Mouse (Mus musculus): ENCODE data around the gene Fam167b. TPM values are rescaled to one million over a fixed set of nuclear protein-coding genes. Genes with fewer than 3 reads are reported as not detected.

Gene Fam167b
- total RNA-seq, 1 experiment, result not detected

DNA sequence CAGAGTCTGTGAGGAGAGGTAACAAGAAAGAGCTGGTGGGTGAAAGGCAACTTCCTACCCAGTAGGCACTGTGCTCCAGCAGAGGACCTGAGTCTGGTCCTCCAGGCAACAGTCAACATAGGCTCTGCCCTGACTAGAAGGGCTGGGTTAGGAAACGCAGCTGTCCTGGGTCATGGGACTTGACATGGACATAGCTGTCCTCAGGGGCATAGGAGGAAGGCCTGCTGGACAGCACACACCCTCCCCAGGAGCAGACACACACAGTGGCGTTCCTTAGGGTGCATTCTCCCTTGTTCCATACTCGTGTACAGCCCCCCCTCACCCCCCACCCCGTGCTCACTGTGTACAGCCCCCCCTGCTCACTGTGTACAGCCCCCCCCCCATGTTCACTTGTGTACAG is 32.1 kb upstream of the Fam167b start:
- Histone ChIP-seq H3K27ac (ENCODE audit: insufficient read depth, low read depth, low read length, poor library complexity, severe bottlenecking) (no peak overlapping the region), H3K4me1 (ENCODE audit: control insufficient read depth in 2 of 2, insufficient read depth in 2 of 2, low read length in 2 of 2, poor library complexity in 1 of 2) (peaks cover 2 to 25% of the 10 kb centered on the region in 2 experiments; a peak in 2 of 4 replicates), H3K36me3 (ENCODE audit: control insufficient read depth, insufficient read depth, low read length, poor library complexity, severe bottlenecking) (peaks cover 10% of the 10 kb centered on the region; the same call in 1 of the 2 replicates), H3K4me3 (ENCODE audit: insufficient read depth in 1 of 2, low read depth in 1 of 2, low read length in 2 of 2, poor library complexity in 1 of 2, severe bottlenecking in 1 of 2) (no peak overlapping the region), H3K9ac (ENCODE audit: insufficient read depth, low read depth, low read length, poor library complexity, severe bottlenecking) (no peak overlapping the region), H3K9me3 (ENCODE audit: control insufficient read depth, insufficient read depth, low read depth, low read length) (no peaks in the 10 kb centered on the region)
- TF ChIP-seq ZNF384 (IDR thresholded peaks at IDR 0.05; ENCODE audit: low read depth, low read length), result no peak
- TF ChIP-seq CHD2 (IDR thresholded peaks at IDR 0.05; ENCODE audit: low read depth, low read length), result no peak
- TF ChIP-seq HCFC1 (IDR thresholded peaks at IDR 0.05; ENCODE audit: borderline replicate concordance, insufficient read depth, low read length), result no peak
- no peak for TF ChIP-seq MAFK (IDR thresholded peaks at IDR 0.05; ENCODE audit: insufficient read depth, low read depth, low read length)
- TF ChIP-seq ZC3H11A (IDR thresholded peaks at IDR 0.05; ENCODE audit: borderline replicate concordance, low read depth, low read length), result no peak
- in situ Hi-C loops (cut with MboI; ENCODE audit: low sequenced_read_pairs in 2 of 2, unreplicated experiment in 2 of 2), result no loop called here
- DNase-seq (ENCODE audit: low read depth, low spot score), result no peak

DNA sequence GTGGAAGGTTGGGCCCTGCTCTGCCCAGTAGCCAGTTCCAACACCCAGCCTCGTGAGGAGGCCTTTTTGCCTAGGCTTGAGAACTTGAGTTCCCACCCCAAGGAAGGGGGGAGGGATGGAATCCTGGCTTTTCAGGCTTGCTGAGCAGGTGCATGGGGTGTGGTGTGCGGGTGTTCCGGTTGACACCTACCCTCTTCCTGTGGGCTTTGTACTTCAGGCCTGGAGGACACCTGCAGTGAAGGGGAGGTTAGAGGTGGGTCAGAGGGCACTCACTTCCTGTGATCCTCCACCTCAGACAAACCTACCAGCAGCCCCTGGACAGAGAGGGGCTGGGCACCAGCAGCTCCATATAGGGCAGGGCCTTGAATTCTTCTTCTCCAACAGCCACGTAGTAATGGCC is 31.7 kb upstream of the Fam167b start:
- in situ Hi-C loops (cut with MboI; ENCODE audit: low sequenced_read_pairs in 2 of 2, unreplicated experiment in 2 of 2), result no loop called here
- TF ChIP-seq ZNF384 (IDR thresholded peaks at IDR 0.05; ENCODE audit: low read depth, low read length), result no peak
- no peak for TF ChIP-seq HCFC1 (IDR thresholded peaks at IDR 0.05; ENCODE audit: borderline replicate concordance, insufficient read depth, low read length)
- TF ChIP-seq CHD2 (IDR thresholded peaks at IDR 0.05; ENCODE audit: low read depth, low read length), result no peak
- TF ChIP-seq ZC3H11A (IDR thresholded peaks at IDR 0.05; ENCODE audit: borderline replicate concordance, low read depth, low read length), result no peak
- no peak for TF ChIP-seq MAFK (IDR thresholded peaks at IDR 0.05; ENCODE audit: insufficient read depth, low read depth, low read length)
- H3K36me3 ChIP-seq (ENCODE audit: control insufficient read depth, insufficient read depth, low read length, poor library complexity, severe bottlenecking), result peaks cover 10% of the 10 kb centered on the region; the same call in 1 of the 2 replicates

DNA sequence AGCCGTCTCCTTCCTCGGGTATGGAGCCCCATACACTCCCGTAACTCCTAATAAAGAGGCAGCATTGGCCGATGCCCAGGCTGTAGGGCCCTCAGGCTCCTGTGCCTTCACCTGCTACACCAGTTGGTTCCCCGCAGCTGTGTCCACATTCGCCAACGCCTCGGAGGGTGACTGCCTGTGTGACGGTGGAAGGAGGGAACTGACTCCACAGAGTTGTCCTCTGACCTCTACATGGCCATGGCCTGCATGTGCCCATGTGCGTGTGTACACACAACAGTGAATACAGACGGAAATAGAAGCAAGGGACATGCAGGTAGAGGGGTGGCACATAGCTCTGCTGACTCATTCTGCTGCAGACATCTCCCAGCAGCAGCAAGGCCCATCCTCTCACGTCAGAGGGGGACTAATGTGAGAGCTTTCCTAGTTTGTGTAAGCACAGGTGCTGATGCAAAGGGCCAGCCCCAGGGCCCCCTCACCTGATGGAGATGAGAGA is 30.8 kb upstream of the Fam167b start:
- in situ Hi-C loops (cut with MboI; ENCODE audit: low sequenced_read_pairs in 2 of 2, unreplicated experiment in 2 of 2), result no loop called here
- TF ChIP-seq MAFK (IDR thresholded peaks at IDR 0.05; ENCODE audit: insufficient read depth, low read depth, low read length) (no peak), ZNF384 (IDR thresholded peaks at IDR 0.05; ENCODE audit: low read depth, low read length) (no peak), CHD2 (IDR thresholded peaks at IDR 0.05; ENCODE audit: low read depth, low read length) (no peak), ZC3H11A (IDR thresholded peaks at IDR 0.05; ENCODE audit: borderline replicate concordance, low read depth, low read length) (no peak), HCFC1 (IDR thresholded peaks at IDR 0.05; ENCODE audit: borderline replicate concordance, insufficient read depth, low read length) (no peak)
- peak overlapping the region; percentile 55 for H3K27ac ChIP-seq (ENCODE audit: insufficient read depth, low read depth, low read length, poor library complexity, severe bottlenecking)
- H3K4me3 ChIP-seq (ENCODE audit: insufficient read depth in 1 of 2, low read depth in 1 of 2, low read length in 2 of 2, poor library complexity in 1 of 2, severe bottlenecking in 1 of 2), result no peak overlapping the region
- peaks cover 10% of the 10 kb centered on the region; the same call in 1 of the 2 replicates for H3K36me3 ChIP-seq (ENCODE audit: control insufficient read depth, insufficient read depth, low read length, poor library complexity, severe bottlenecking)
- no peak for DNase-seq (ENCODE audit: low read depth, low spot score)
- H3K9ac ChIP-seq (ENCODE audit: insufficient read depth, low read depth, low read length, poor library complexity, severe bottlenecking), result peak overlapping the region; percentile 29; the same call in 1 of the 2 replicates
- no peaks in the 10 kb centered on the region for H3K9me3 ChIP-seq (ENCODE audit: control insufficient read depth, insufficient read depth, low read depth, low read length)
- H3K4me1 ChIP-seq (ENCODE audit: control insufficient read depth in 2 of 2, insufficient read depth in 2 of 2, low read length in 2 of 2, poor library complexity in 1 of 2), result peaks cover 4 to 25% of the 10 kb centered on the region in 2 experiments; a peak in 2 of 4 replicates

More for the DNA sequence above, 31.7 kb upstream of the Fam167b start:
- Histone ChIP-seq H3K27ac (ENCODE audit: insufficient read depth, low read depth, low read length, poor library complexity, severe bottlenecking) (peak overlapping the region; percentile 17; the same call in 1 of the 2 replicates), H3K9ac (ENCODE audit: insufficient read depth, low read depth, low read length, poor library complexity, severe bottlenecking) (peak overlapping the region; percentile 29), H3K4me3 (ENCODE audit: insufficient read depth in 1 of 2, low read depth in 1 of 2, low read length in 2 of 2, poor library complexity in 1 of 2, severe bottlenecking in 1 of 2) (no peak overlapping the region), H3K9me3 (ENCODE audit: control insufficient read depth, insufficient read depth, low read depth, low read length) (no peaks in the 10 kb centered on the region), H3K4me1 (ENCODE audit: control insufficient read depth in 2 of 2, insufficient read depth in 2 of 2, low read length in 2 of 2, poor library complexity in 1 of 2) (peaks cover 2 to 25% of the 10 kb centered on the region in 2 experiments; a peak in 2 of 4 replicates)
- DNase-seq (ENCODE audit: low read depth, low spot score), result peak; percentile 41

DNA sequence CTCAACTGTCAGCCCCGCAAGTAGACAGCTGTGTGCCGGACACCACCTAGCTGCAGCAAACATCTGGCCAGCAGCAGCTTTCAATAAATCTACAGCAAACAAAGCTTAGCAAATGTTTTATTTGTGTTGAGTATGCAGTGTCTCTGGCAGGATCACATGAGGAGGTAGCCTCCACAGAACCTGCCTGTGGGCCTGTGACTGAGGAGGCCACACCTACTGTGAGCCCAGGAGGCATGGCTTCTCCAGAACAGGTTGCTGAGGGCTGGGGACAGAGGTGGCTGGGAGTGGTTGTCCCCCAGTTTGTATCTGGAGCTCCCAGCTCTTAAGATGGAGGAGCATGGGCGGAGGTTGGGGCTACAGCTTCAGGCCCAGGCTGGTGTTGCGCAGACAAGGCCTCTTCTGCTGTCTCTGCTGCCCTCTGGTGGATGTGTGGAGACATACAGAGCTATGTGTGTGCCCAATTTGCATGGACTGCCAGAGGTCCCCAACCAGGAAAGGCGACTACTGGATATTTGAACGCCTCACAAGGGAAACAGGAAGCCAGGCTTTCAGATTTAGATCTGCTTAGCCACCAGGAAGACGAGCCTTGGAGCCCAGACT is 30.2 kb upstream of the Fam167b start:
- in situ Hi-C loops (cut with MboI; ENCODE audit: low sequenced_read_pairs in 2 of 2, unreplicated experiment in 2 of 2), result no loop called here
- Histone ChIP-seq H3K4me1 (ENCODE audit: control insufficient read depth in 2 of 2, insufficient read depth in 2 of 2, low read length in 2 of 2, poor library complexity in 1 of 2) (peaks cover 6 to 21% of the 10 kb centered on the region in 2 experiments; a peak in 1 of 4 replicates), H3K4me3 (ENCODE audit: insufficient read depth in 1 of 2, low read depth in 1 of 2, low read length in 2 of 2, poor library complexity in 1 of 2, severe bottlenecking in 1 of 2) (no peak overlapping the region), H3K36me3 (ENCODE audit: control insufficient read depth, insufficient read depth, low read length, poor library complexity, severe bottlenecking) (peaks cover 10% of the 10 kb centered on the region; the same call in 1 of the 2 replicates), H3K9me3 (ENCODE audit: control insufficient read depth, insufficient read depth, low read depth, low read length) (no peaks in the 10 kb centered on the region), H3K27ac (ENCODE audit: insufficient read depth, low read depth, low read length, poor library complexity, severe bottlenecking) (peak overlapping the region; percentile 70), H3K9ac (ENCODE audit: insufficient read depth, low read depth, low read length, poor library complexity, severe bottlenecking) (peak overlapping the region; percentile 38; the same call in 1 of the 2 replicates)
- TF ChIP-seq MAFK (IDR thresholded peaks at IDR 0.05; ENCODE audit: insufficient read depth, low read depth, low read length) (no peak), CHD2 (IDR thresholded peaks at IDR 0.05; ENCODE audit: low read depth, low read length) (no peak), HCFC1 (IDR thresholded peaks at IDR 0.05; ENCODE audit: borderline replicate concordance, insufficient read depth, low read length) (no peak), ZNF384 (IDR thresholded peaks at IDR 0.05; ENCODE audit: low read depth, low read length) (no peak), ZC3H11A (IDR thresholded peaks at IDR 0.05; ENCODE audit: borderline replicate concordance, low read depth, low read length) (no peak)
- peak; percentile 85 for DNase-seq (ENCODE audit: low read depth, low spot score)

All from ES-E14 (cell line).